Mouse (Mus musculus): ENCODE data around the gene Nos1ap.

Gene Nos1ap

GRCm38 (mm10) chr1:170586715-170587114 lies 2.9 kb downstream of the Nos1ap start:
- no peak for DNase-seq

GRCm38 (mm10) chr1:170583925-170584324 lies 5.7 kb downstream of the Nos1ap start:
- DNase-seq, result no peak

GRCm38 (mm10) chr1:170582341-170582740 lies 7.3 kb downstream of the Nos1ap start:
- no peak for DNase-seq

GRCm38 (mm10) chr1:170580485-170581110 lies 9.1 kb downstream of the Nos1ap start:
- peak in 1 of 2 experiments; percentile 16 for DNase-seq

- peak; percentile 62 to 72 for DNase-seq
Measured at GRCm38 (mm10) chr1:170579476-170579875, 10.2 kb downstream of the Nos1ap start.

GRCm38 (mm10) chr1:170579063-170579462 lies 10.6 kb downstream of the Nos1ap start:
- DNase-seq, result no peak

- no peak for DNase-seq
Measured at GRCm38 (mm10) chr1:170576728-170577065, 13.0 kb downstream of the Nos1ap start.

GRCm38 (mm10) chr1:170576012-170576727 lies 13.5 kb downstream of the Nos1ap start:
- no peak for DNase-seq

GRCm38 (mm10) chr1:170573117-170573516 lies 16.5 kb downstream of the Nos1ap start:
- no peak for DNase-seq

- DNase-seq, result no peak
Measured at GRCm38 (mm10) chr1:170566969-170567368, 22.7 kb downstream of the Nos1ap start.

GRCm38 (mm10) chr1:170566538-170566937 lies 23.1 kb downstream of the Nos1ap start:
- DNase-seq, result no peak

- DNase-seq, result no peak
Measured at GRCm38 (mm10) chr1:170564926-170565325, 24.7 kb downstream of the Nos1ap start.

GRCm38 (mm10) chr1:170562431-170562830 lies 27.2 kb downstream of the Nos1ap start:
- no peak for DNase-seq

- peak; percentile 29 to 54 for DNase-seq
Measured at GRCm38 (mm10) chr1:170560768-170561167, 28.9 kb downstream of the Nos1ap start.

GRCm38 (mm10) chr1:170557962-170558361 lies 31.7 kb downstream of the Nos1ap start:
- no peak for DNase-seq

GRCm38 (mm10) chr1:170556696-170557095 lies 33.0 kb downstream of the Nos1ap start:
- no peak for DNase-seq

GRCm38 (mm10) chr1:170554939-170555293 lies 34.7 kb downstream of the Nos1ap start:
- DNase-seq, result peak; percentile 78 to 82

- DNase-seq, result no peak
Measured at GRCm38 (mm10) chr1:170554235-170554938, 35.3 kb downstream of the Nos1ap start.

- DNase-seq, result peak; percentile 17 to 47
Measured at GRCm38 (mm10) chr1:170550649-170551440, 38.8 kb downstream of the Nos1ap start.

GRCm38 (mm10) chr1:170549059-170549458 lies 40.6 kb downstream of the Nos1ap start:
- peak; percentile 63 to 78 for DNase-seq

GRCm38 (mm10) chr1:170548192-170548795 lies 41.4 kb downstream of the Nos1ap start:
- DNase-seq, result no peak

GRCm38 (mm10) chr1:170546297-170546696 lies 43.4 kb downstream of the Nos1ap start:
- DNase-seq, result no peak

GRCm38 (mm10) chr1:170545286-170545685 lies 44.4 kb downstream of the Nos1ap start:
- DNase-seq, result no peak
